Mouse (Mus musculus) heart, adult 2 months (tissue): Measurements from ENCODE around the gene Ak5. TPM values are rescaled to one million over a fixed set of nuclear protein-coding genes. Genes with fewer than 3 reads are reported as not detected.

ENCODE experiments used
- DNase-seq, 2 experiments: peaks; one replicate each; pipeline ENCODE4 v3.0.0; 2021
- H3K27ac ChIP-seq: fragments of 200-600 bp; 2 replicates; pipeline ENCODE4 v1.8.1; 2022
- H3K27me3 ChIP-seq: fragments of 200-500 bp; 2 replicates; pipeline ENCODE4 v1.6.1; 2012; ENCODE audit warnings: mild to moderate bottlenecking, low read length, inconsistent platforms, mixed read lengths; ENCODE audit not compliant: control insufficient read depth, insufficient read depth
- H3K36me3 ChIP-seq: fragments of 200-500 bp; 2 replicates; pipeline ENCODE4 v1.6.1; 2012; ENCODE audit warnings: low read length, inconsistent platforms; ENCODE audit not compliant: control insufficient read depth, insufficient read depth
- H3K4me1 ChIP-seq: fragments of 200-500 bp; 2 replicates; pipeline ENCODE4 v1.6.1; 2011; ENCODE audit warnings: low read length; ENCODE audit not compliant: control insufficient read depth, insufficient read depth
- H3K4me3 ChIP-seq: fragments of 200-600 bp; 2 replicates; pipeline ENCODE4 v1.8.1; 2022
- H3K79me2 ChIP-seq: fragments of 200-500 bp; replicated peaks from 2 replicates; pipeline ENCODE4 v1.6.1; 2012; ENCODE audit warnings: mild to moderate bottlenecking, inconsistent platforms, low read length, moderate library complexity, mixed read lengths; ENCODE audit not compliant: control insufficient read depth, insufficient read depth
- H3K9ac ChIP-seq: fragments of 200-500 bp; 2 replicates; pipeline ENCODE4 v1.6.1; 2012; ENCODE audit warnings: low read depth, mild to moderate bottlenecking, control low read depth, inconsistent platforms, low read length, mixed read lengths
- CTCF ChIP-seq: fragments of 200-600 bp; IDR thresholded peaks from 2 replicates; pipeline ENCODE4 v1.8.1; 2022; ENCODE audit warnings: antibody characterized with exemption, mild to moderate bottlenecking, moderate library complexity
- EP300 ChIP-seq: fragments of 200-500 bp; IDR thresholded peaks from 2 replicates; pipeline ENCODE4 v1.6.1; 2011; ENCODE audit warnings: low read depth, low read length, control low read depth; ENCODE audit not compliant: insufficient read depth
- POLR2A ChIP-seq: fragments of 200-500 bp; IDR thresholded peaks from 2 replicates; pipeline ENCODE4 v1.6.1; 2011; ENCODE audit warnings: mild to moderate bottlenecking, low read depth, low read length, control low read depth; ENCODE audit not compliant: insufficient read depth
- WGBS: fragments of 180-500 bp; shearing (Covaris S2); methylation state at CpG from one replicate; pipeline ENCODE4 v1.1.7; 2018; 5-methylcytosine and 5-hydroxymethylcytosine counted together
- intact Hi-C: fragments of 180-260 bp; cut with DNase I; formaldehyde crosslinking; loops from one replicate; pipeline ENCODE4 v1.15.1; 2025
- polyA plus RNA-seq: library from polyadenylated mRNA; depleted of rRNA; stranded (reverse); fragments of >200 nt; gene quantifications from 2 replicates; pipeline ENCODE4 v1.2.3, GENCODE M21; 2012
- total RNA-seq, 2 experiments: library from RNA; stranded (reverse); gene quantifications; 2 replicates each; pipeline ENCODE4 v1.2.3; 2021

Gene Ak5
- total and polyA plus RNA-seq, 3 experiments: 0.45 TPM; not detected in 2

- DNase-seq: no peak
- 35% methylated on average over 6 of the region's 6 CpGs for WGBS
- no peaks in the 10 kb centered on the region for H3K79me2 ChIP-seq
- no peak for TF ChIP-seq CTCF
- no peak for TF ChIP-seq EP300
- TF ChIP-seq POLR2A: no peak
- no peak overlapping the region for H3K4me3 ChIP-seq
- no peaks in the 10 kb centered on the region for H3K36me3 ChIP-seq
- intact Hi-C loops: no loop called here
- no peak overlapping the region for H3K9ac ChIP-seq
- no peaks in the 10 kb centered on the region for H3K4me1 ChIP-seq
- H3K27ac ChIP-seq: no peak overlapping the region
- H3K27me3 ChIP-seq: no peaks in the 10 kb centered on the region
Observed at GRCm38 (mm10) chr3:152569242-152569605, 98.9 kb downstream of the Ak5 start.

GRCm38 (mm10) chr3:152568455-152569241, 99.5 kb downstream of the Ak5 start:
- intact Hi-C loops: no loop called here
- TF ChIP-seq CTCF (no peak), POLR2A (no peak), EP300 (no peak)
- no peaks in the 10 kb centered on the region for H3K79me2 ChIP-seq
- H3K4me3 ChIP-seq: no peak overlapping the region
- H3K4me1 ChIP-seq: no peaks in the 10 kb centered on the region
- no peaks in the 10 kb centered on the region for H3K27me3 ChIP-seq
- no peak overlapping the region for H3K27ac ChIP-seq
- no peaks in the 10 kb centered on the region for H3K36me3 ChIP-seq
- H3K9ac ChIP-seq: no peak overlapping the region
- no peak for DNase-seq
- WGBS: 48% methylated on average over 9 of the region's 9 CpGs

- H3K9ac ChIP-seq: no peak overlapping the region
Observed at GRCm38 (mm10) chr3:152564516-152565113, 103.5 kb downstream of the Ak5 start.

GRCm38 (mm10) chr3:152563833-152564232, 104.3 kb downstream of the Ak5 start:
- no peak for DNase-seq
- Histone ChIP-seq H3K27ac (no peak overlapping the region), H3K27me3 (no peaks in the 10 kb centered on the region), H3K36me3 (no peaks in the 10 kb centered on the region), H3K4me1 (no peaks in the 10 kb centered on the region), H3K4me3 (no peak overlapping the region), H3K79me2 (no peaks in the 10 kb centered on the region), H3K9ac (no peak overlapping the region)
- TF ChIP-seq EP300 (no peak), POLR2A (no peak), CTCF (no peak)
- intact Hi-C loops: no loop called here

More at GRCm38 (mm10) chr3:152564516-152565113, 103.5 kb downstream of the Ak5 start:
- WGBS: 51% methylated on average over 6 of the region's 6 CpGs
- no peaks in the 10 kb centered on the region for H3K27me3 ChIP-seq
- H3K4me3 ChIP-seq: no peak overlapping the region
- no peaks in the 10 kb centered on the region for H3K79me2 ChIP-seq
- no peaks in the 10 kb centered on the region for H3K4me1 ChIP-seq
- intact Hi-C loops: no loop called here
- no peak overlapping the region for H3K27ac ChIP-seq
- TF ChIP-seq POLR2A (no peak), EP300 (no peak), CTCF (no peak)
- H3K36me3 ChIP-seq: no peaks in the 10 kb centered on the region
- no peak for DNase-seq

GRCm38 (mm10) chr3:152561708-152562107, 106.5 kb downstream of the Ak5 start:
- H3K27me3 ChIP-seq: no peaks in the 10 kb centered on the region
- intact Hi-C loops: no loop called here
- H3K79me2 ChIP-seq: no peaks in the 10 kb centered on the region
- no peaks in the 10 kb centered on the region for H3K36me3 ChIP-seq
- no peaks in the 10 kb centered on the region for H3K4me1 ChIP-seq
- TF ChIP-seq CTCF: no peak
- no peak for TF ChIP-seq EP300
- no peak for TF ChIP-seq POLR2A
- DNase-seq: no peak
- WGBS: 69% methylated on average over 2 of the region's 2 CpGs
- H3K4me3 ChIP-seq: no peak overlapping the region
- H3K27ac ChIP-seq: no peak overlapping the region
- no peak overlapping the region for H3K9ac ChIP-seq

- Histone ChIP-seq H3K27ac (no peak overlapping the region), H3K4me1 (no peaks in the 10 kb centered on the region), H3K27me3 (no peaks in the 10 kb centered on the region), H3K9ac (no peak overlapping the region), H3K36me3 (no peaks in the 10 kb centered on the region), H3K4me3 (no peak overlapping the region), H3K79me2 (no peaks in the 10 kb centered on the region)
- WGBS: 40% methylated on average over 4 of the region's 4 CpGs
- TF ChIP-seq POLR2A (no peak), EP300 (no peak), CTCF (no peak)
- DNase-seq: no peak
- intact Hi-C loops: no loop called here
Observed at GRCm38 (mm10) chr3:152559295-152559694, 108.9 kb downstream of the Ak5 start.
